Mouse (Mus musculus): ENCODE results near the gene Nav2.

- TF ChIP-seq CTCF (IDR thresholded peaks at IDR 0.05; ENCODE audit: borderline replicate concordance, extremely low read depth, insufficient read depth, insufficient read length) (no peak), POLR2A (IDR thresholded peaks at IDR 0.05; ENCODE audit: borderline replicate concordance, extremely low read depth, insufficient read depth, insufficient read length, poor library complexity, severe bottlenecking) (no peak)
Observed at GRCm38 (mm10) chr7:49490814-49491213, 582.3 kb downstream of the Nav2 start.
